Mouse (Mus musculus) stomach, embryonic 14.5 days (tissue): ENCODE results near the gene Drc3. TPM values are rescaled to one million over a fixed set of nuclear protein-coding genes. Genes with fewer than 3 reads are reported as not detected.

Experiments
- ATAC-seq: fragments of 200-750 bp; cut with Nextera tagmentation; 2 replicates; pipeline ENCODE4 v1.8.0; 2017; ENCODE audit warnings: low read depth, moderate TSS enrichment; ENCODE audit not compliant: insufficient number of reproducible peaks, insufficient read depth, low FRiP score
- H3K27ac ChIP-seq: fragments of 300-500 bp; sonication (generic); 2 replicates; pipeline ENCODE4 v1.5.1; 2014; ENCODE audit warnings: mild to moderate bottlenecking, low read length, moderate library complexity, mixed read lengths
- H3K27me3 ChIP-seq: fragments of 300-500 bp; sonication (generic); 2 replicates; pipeline ENCODE4 v1.6.1; 2014; ENCODE audit warnings: low read length, control low read depth, mixed read lengths; ENCODE audit not compliant: control insufficient read depth, insufficient read depth
- H3K36me3 ChIP-seq: fragments of 300-500 bp; sonication (generic); 2 replicates; pipeline ENCODE4 v1.6.1; 2014; ENCODE audit warnings: mild to moderate bottlenecking, control low read depth, low read length, moderate library complexity, mixed read lengths; ENCODE audit not compliant: control insufficient read depth, insufficient read depth
- H3K4me1 ChIP-seq: fragments of 300-500 bp; sonication (generic); 2 replicates; pipeline ENCODE4 v1.6.1; 2014; ENCODE audit warnings: low read length, control low read depth, mixed read lengths; ENCODE audit not compliant: control insufficient read depth, insufficient read depth
- H3K4me2 ChIP-seq: fragments of 300-500 bp; sonication (generic); replicated peaks from 2 replicates; pipeline ENCODE4 v1.6.1; 2014; ENCODE audit warnings: low read depth, low read length, control low read depth
- H3K4me3 ChIP-seq: fragments of 300-500 bp; sonication (generic); 2 replicates; pipeline ENCODE4 v1.5.1; 2014; ENCODE audit warnings: low read depth, low read length, control low read depth
- H3K9ac ChIP-seq: fragments of 300-500 bp; sonication (generic); replicated peaks from 2 replicates; pipeline ENCODE4 v1.6.1; 2014; ENCODE audit warnings: low read depth, mild to moderate bottlenecking, control low read depth, low read length, moderate library complexity, mixed read lengths
- H3K9me3 ChIP-seq: fragments of 300-500 bp; sonication (generic); 2 replicates; pipeline ENCODE4 v1.6.1; 2016; ENCODE audit warnings: low read depth, low read length, control low read depth; ENCODE audit not compliant: control insufficient read depth
- WGBS: fragments of 180-500 bp; shearing (Covaris S2); extraction: QIAGEN DNeasy Blood & Tissue Kit; methylation state at CpG from one replicate; pipeline ENCODE4 v1.1.7; 2014; 5-methylcytosine and 5-hydroxymethylcytosine counted together
- polyA plus RNA-seq: library from polyadenylated mRNA; unstranded; fragments of >200 nt; fragmentation: Nextera tagmentation; extraction: Ambion mirVana; gene quantifications from 2 replicates; pipeline ENCODE4 v1.2.1, GENCODE M21; 2014

Drc3 gene
- polyA plus RNA-seq, 1 experiment from 2014 or later: 0.98 TPM

- Histone ChIP-seq H3K4me3 (no peak overlapping the region), H3K4me2 (peak overlapping the region; percentile 13; the same call in 1 of the 2 replicates), H3K36me3 (no peaks in the 10 kb centered on the region), H3K9me3 (no peaks in the 10 kb centered on the region), H3K9ac (no peak overlapping the region), H3K27me3 (no peaks in the 10 kb centered on the region), H3K4me1 (peaks cover 41% of the 10 kb centered on the region), H3K27ac (peak overlapping the region; percentile 77)
- 7% methylated on average over 8 of the region's 8 CpGs for WGBS
- no peak for ATAC-seq
These were observed 41.9 kb upstream of the Drc3 start for GRCm38 (mm10) chr11:60311025-60311854.

GRCm38 (mm10) chr11:60316250-60316649, 36.9 kb upstream of the Drc3 start:
- no peak overlapping the region for H3K27ac ChIP-seq
- no peaks in the 10 kb centered on the region for H3K27me3 ChIP-seq
- ATAC-seq: no peak
- H3K9me3 ChIP-seq: no peaks in the 10 kb centered on the region
- WGBS: 33% methylated on average over 7 of the region's 7 CpGs
- no peak overlapping the region for H3K4me3 ChIP-seq
- no peak overlapping the region for H3K9ac ChIP-seq
- no peak overlapping the region for H3K4me2 ChIP-seq
- H3K36me3 ChIP-seq: no peaks in the 10 kb centered on the region
- H3K4me1 ChIP-seq: peaks cover 27% of the 10 kb centered on the region

- Histone ChIP-seq H3K27me3 (no peaks in the 10 kb centered on the region), H3K9me3 (no peaks in the 10 kb centered on the region), H3K36me3 (no peaks in the 10 kb centered on the region), H3K4me1 (peaks cover 21% of the 10 kb centered on the region), H3K27ac (no peak overlapping the region), H3K4me3 (no peak overlapping the region), H3K9ac (no peak overlapping the region), H3K4me2 (no peak overlapping the region)
- ATAC-seq: no peak
- 77% methylated on average over 8 of the region's 8 CpGs for WGBS
These were observed 36.2 kb upstream of the Drc3 start for GRCm38 (mm10) chr11:60316883-60317282.

- Histone ChIP-seq H3K9ac (no peak overlapping the region), H3K4me2 (no peak overlapping the region), H3K9me3 (no peaks in the 10 kb centered on the region), H3K4me1 (peaks cover 16% of the 10 kb centered on the region), H3K4me3 (no peak overlapping the region), H3K27me3 (no peaks in the 10 kb centered on the region), H3K36me3 (no peaks in the 10 kb centered on the region), H3K27ac (no peak overlapping the region)
- 63% methylated on average over 7 of the region's 7 CpGs for WGBS
- no peak for ATAC-seq
These were observed 35.6 kb upstream of the Drc3 start for GRCm38 (mm10) chr11:60317376-60318102.

GRCm38 (mm10) chr11:60318716-60319115, 34.4 kb upstream of the Drc3 start:
- H3K4me1 ChIP-seq: peaks cover 15% of the 10 kb centered on the region
- no peak overlapping the region for H3K4me3 ChIP-seq
- H3K27me3 ChIP-seq: no peaks in the 10 kb centered on the region
- no peak for ATAC-seq
- H3K9ac ChIP-seq: no peak overlapping the region
- WGBS: 67% methylated on average over 5 of the region's 5 CpGs
- no peaks in the 10 kb centered on the region for H3K36me3 ChIP-seq
- no peak overlapping the region for H3K4me2 ChIP-seq
- no peaks in the 10 kb centered on the region for H3K9me3 ChIP-seq
- H3K27ac ChIP-seq: no peak overlapping the region

- 49% methylated on average over 10 of the region's 10 CpGs for WGBS
- H3K4me1 ChIP-seq: peaks cover 15% of the 10 kb centered on the region
- no peaks in the 10 kb centered on the region for H3K27me3 ChIP-seq
- no peak overlapping the region for H3K4me2 ChIP-seq
- H3K27ac ChIP-seq: no peak overlapping the region
- H3K9me3 ChIP-seq: no peaks in the 10 kb centered on the region
- no peak overlapping the region for H3K9ac ChIP-seq
- H3K4me3 ChIP-seq: no peak overlapping the region
- H3K36me3 ChIP-seq: no peaks in the 10 kb centered on the region
- ATAC-seq: no peak
These were observed 33.7 kb upstream of the Drc3 start for GRCm38 (mm10) chr11:60319257-60320066.

GRCm38 (mm10) chr11:60320426-60321037, 32.6 kb upstream of the Drc3 start:
- H3K9ac ChIP-seq: no peak overlapping the region
- no peaks in the 10 kb centered on the region for H3K9me3 ChIP-seq
- no peak overlapping the region for H3K27ac ChIP-seq
- peaks cover 15% of the 10 kb centered on the region for H3K4me1 ChIP-seq
- H3K4me2 ChIP-seq: no peak overlapping the region
- no peak overlapping the region for H3K4me3 ChIP-seq
- no peak for ATAC-seq
- no peaks in the 10 kb centered on the region for H3K36me3 ChIP-seq
- 49% methylated on average over 8 of the region's 8 CpGs for WGBS
- no peaks in the 10 kb centered on the region for H3K27me3 ChIP-seq

- Histone ChIP-seq H3K4me3 (no peak overlapping the region), H3K4me2 (no peak overlapping the region), H3K4me1 (peaks cover 10% of the 10 kb centered on the region; the same call in 1 of the 2 replicates), H3K27ac (no peak overlapping the region), H3K27me3 (no peaks in the 10 kb centered on the region), H3K36me3 (no peaks in the 10 kb centered on the region), H3K9me3 (no peaks in the 10 kb centered on the region), H3K9ac (no peak overlapping the region)
- ATAC-seq: no peak
- 69% methylated on average over 2 of the region's 2 CpGs for WGBS
These were observed 31.7 kb upstream of the Drc3 start for GRCm38 (mm10) chr11:60321438-60321837.
